Mouse (Mus musculus) forebrain, embryonic 13.5 days (tissue): ENCODE measurements at regions not wholly inside any gene's neighbourhood (a gene's known extent, or its start where the extent isn't known, plus 50 kb on each side); places are given as distances from the start of the nearest gene placed in this dataset.

Experiments used
- ATAC-seq: fragments of 200-750 bp; cut with Nextera tagmentation; 2 replicates; pipeline ENCODE4 v1.8.0; 2017
- H3K27ac ChIP-seq: fragments of 300-500 bp; sonication (generic); 2 replicates; pipeline ENCODE4 v1.5.1; 2015; ENCODE audit warnings: inconsistent platforms, mild to moderate bottlenecking, moderate library complexity
- H3K27me3 ChIP-seq: fragments of 300-500 bp; sonication (generic); 2 replicates; pipeline ENCODE4 v1.6.1; 2015; ENCODE audit warnings: mild to moderate bottlenecking, inconsistent platforms
- H3K36me3 ChIP-seq: fragments of 300-500 bp; sonication (generic); 2 replicates; pipeline ENCODE4 v1.6.1; 2015; ENCODE audit warnings: mild to moderate bottlenecking, inconsistent platforms; ENCODE audit not compliant: poor library complexity, severe bottlenecking
- H3K4me1 ChIP-seq: fragments of 300-500 bp; sonication (generic); 2 replicates; pipeline ENCODE4 v1.6.1; 2015; ENCODE audit warnings: inconsistent platforms
- H3K4me2 ChIP-seq: fragments of 300-500 bp; sonication (generic); 2 replicates; pipeline ENCODE4 v1.6.1; 2015; ENCODE audit warnings: inconsistent platforms, mild to moderate bottlenecking, moderate library complexity
- H3K4me3 ChIP-seq: fragments of 300-500 bp; sonication (generic); 2 replicates; pipeline ENCODE4 v1.5.1; 2015; ENCODE audit warnings: mild to moderate bottlenecking, inconsistent platforms
- H3K9ac ChIP-seq: fragments of 300-500 bp; sonication (generic); 2 replicates; pipeline ENCODE4 v1.6.1; 2015; ENCODE audit warnings: mild to moderate bottlenecking, inconsistent platforms
- H3K9me3 ChIP-seq: fragments of 300-500 bp; sonication (generic); replicated peaks from 2 replicates; pipeline ENCODE4 v1.6.1; 2016; ENCODE audit warnings: inconsistent platforms
- WGBS: fragments of 180-500 bp; shearing (Covaris S2); methylation state at CpG from one replicate; pipeline ENCODE4 v1.1.7; 2015; 5-methylcytosine and 5-hydroxymethylcytosine counted together

DNA sequence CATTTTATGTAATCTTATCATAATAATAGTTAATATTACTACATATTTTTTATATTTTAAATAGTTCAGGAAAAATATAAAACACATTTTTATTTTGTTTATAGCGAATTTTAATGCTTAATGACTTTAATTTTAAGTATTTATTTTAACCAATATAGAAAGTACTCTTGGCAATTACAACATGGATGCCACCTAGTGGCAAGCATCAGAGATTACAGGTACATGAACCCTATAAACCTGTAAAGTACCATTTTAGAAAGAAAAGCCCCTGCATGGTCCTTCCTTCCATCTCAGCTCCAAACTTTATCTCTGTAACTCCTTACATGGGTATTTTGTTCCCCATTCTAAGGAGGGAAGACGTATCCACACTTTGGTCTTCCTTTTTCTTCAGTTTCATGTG is 4328.9 kb upstream of the Gm7489 start:
- Histone ChIP-seq H3K9ac (no peak overlapping the region), H3K27ac (no peak overlapping the region), H3K36me3 (no peaks in the 10 kb centered on the region), H3K4me2 (no peak overlapping the region), H3K27me3 (no peaks in the 10 kb centered on the region), H3K4me1 (no peaks in the 10 kb centered on the region), H3K9me3 (no peaks in the 10 kb centered on the region), H3K4me3 (no peak overlapping the region)
- WGBS = 27% methylated on average over 2 of the region's 2 CpGs
- ATAC-seq = no peak

DNA sequence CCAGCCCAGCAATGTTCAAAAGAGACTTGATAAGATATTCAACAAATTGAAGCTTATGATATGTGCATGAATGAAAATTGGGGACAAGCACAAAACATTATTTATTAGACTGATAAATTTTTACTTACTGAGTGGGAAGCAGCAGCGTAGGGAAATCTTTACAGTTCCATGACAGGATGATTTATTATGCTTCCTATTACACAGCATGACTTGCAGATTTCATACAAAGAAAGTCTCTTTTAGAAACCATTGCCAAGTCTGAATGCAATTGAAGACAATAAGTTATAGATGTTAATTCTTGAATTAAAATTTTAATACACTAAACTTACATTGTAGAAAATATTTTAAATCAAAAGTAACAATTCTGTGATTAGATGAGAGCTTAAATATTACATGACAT is 4324.3 kb upstream of the Gm7489 start:
- Histone ChIP-seq H3K27me3 (no peaks in the 10 kb centered on the region), H3K9me3 (no peaks in the 10 kb centered on the region), H3K4me2 (no peak overlapping the region), H3K4me1 (no peaks in the 10 kb centered on the region), H3K9ac (no peak overlapping the region), H3K36me3 (no peaks in the 10 kb centered on the region), H3K27ac (no peak overlapping the region), H3K4me3 (no peak overlapping the region)
- no peak for ATAC-seq
- 79% methylated on average over 1 of the region's 1 CpGs for WGBS

DNA sequence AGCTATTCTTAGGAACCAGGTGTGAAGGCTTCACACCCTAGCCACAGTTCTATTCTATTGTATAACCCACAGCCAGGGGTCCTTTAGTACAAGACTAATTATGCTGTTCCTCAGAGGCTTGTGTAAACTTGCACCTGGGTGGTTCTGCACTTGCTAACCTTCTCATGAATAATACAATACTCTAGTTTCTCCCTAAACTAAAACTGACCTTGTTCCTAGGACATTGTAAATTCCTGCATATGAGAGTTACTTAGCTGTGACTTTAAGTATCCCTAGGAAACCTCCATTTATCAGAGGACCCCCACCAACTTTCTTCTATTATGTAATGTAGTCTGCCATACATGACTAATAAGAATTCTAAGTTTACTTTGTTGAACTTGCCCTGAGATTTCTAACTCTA is 4295.9 kb upstream of the Gm7489 start:
- Histone ChIP-seq H3K9ac (no peak overlapping the region), H3K4me1 (no peaks in the 10 kb centered on the region), H3K4me2 (no peak overlapping the region), H3K36me3 (no peaks in the 10 kb centered on the region), H3K9me3 (no peaks in the 10 kb centered on the region), H3K27me3 (no peaks in the 10 kb centered on the region), H3K4me3 (no peak overlapping the region), H3K27ac (no peak overlapping the region)
- no peak for ATAC-seq

DNA sequence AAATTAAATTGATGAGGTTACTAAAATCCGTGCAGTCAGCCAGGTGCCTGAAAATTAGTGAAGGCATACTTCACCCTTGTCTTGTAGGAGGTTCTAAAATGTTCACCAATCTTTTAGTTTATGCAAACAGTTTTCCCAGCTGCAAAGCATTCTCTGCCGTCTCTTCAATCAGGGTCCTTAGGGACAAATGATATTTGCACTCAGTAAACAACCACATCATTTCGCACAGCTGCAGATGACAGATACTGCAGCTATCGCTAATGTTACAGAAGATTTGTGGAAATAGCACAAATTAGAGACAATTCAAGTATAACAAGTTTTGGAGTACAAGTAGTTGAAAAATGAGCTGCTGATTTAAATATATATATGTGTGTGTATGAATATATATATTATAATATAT is 4270.8 kb upstream of the Gm7489 start:
- no peaks in the 10 kb centered on the region for H3K27me3 ChIP-seq
- H3K9me3 ChIP-seq = no peaks in the 10 kb centered on the region
- no peaks in the 10 kb centered on the region for H3K36me3 ChIP-seq
- no peak overlapping the region for H3K27ac ChIP-seq
- ATAC-seq = no peak
- no peak overlapping the region for H3K9ac ChIP-seq
- H3K4me3 ChIP-seq = no peak overlapping the region
- 76% methylated on average over 4 of the region's 4 CpGs for WGBS
- no peaks in the 10 kb centered on the region for H3K4me1 ChIP-seq
- no peak overlapping the region for H3K4me2 ChIP-seq

DNA sequence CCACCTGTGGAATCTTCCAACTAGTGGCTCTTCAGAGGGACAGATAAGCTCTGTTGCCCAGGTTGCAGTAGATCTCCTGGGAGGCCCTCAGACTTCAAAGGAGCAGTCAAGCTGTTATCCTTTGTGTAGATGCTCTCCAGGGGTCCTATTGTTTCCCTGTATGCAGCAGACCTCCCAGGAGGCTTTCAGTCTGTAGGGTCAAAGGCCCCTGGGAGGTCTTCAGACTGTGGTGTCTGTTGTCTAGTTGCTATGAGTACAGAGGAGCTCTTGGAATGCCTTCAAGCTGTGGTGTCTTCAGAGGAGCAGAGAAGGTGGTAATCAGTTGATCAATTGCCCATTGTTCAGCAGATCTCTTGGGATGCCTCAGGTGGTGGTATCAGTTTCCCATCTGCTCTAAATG is 4237.3 kb upstream of the Gm7489 start:
- Histone ChIP-seq H3K4me2 (no peak overlapping the region), H3K36me3 (no peaks in the 10 kb centered on the region), H3K27ac (no peak overlapping the region), H3K9ac (no peak overlapping the region), H3K27me3 (no peaks in the 10 kb centered on the region), H3K4me3 (no peak overlapping the region), H3K4me1 (no peaks in the 10 kb centered on the region), H3K9me3 (no peaks in the 10 kb centered on the region)
- no peak for ATAC-seq

DNA sequence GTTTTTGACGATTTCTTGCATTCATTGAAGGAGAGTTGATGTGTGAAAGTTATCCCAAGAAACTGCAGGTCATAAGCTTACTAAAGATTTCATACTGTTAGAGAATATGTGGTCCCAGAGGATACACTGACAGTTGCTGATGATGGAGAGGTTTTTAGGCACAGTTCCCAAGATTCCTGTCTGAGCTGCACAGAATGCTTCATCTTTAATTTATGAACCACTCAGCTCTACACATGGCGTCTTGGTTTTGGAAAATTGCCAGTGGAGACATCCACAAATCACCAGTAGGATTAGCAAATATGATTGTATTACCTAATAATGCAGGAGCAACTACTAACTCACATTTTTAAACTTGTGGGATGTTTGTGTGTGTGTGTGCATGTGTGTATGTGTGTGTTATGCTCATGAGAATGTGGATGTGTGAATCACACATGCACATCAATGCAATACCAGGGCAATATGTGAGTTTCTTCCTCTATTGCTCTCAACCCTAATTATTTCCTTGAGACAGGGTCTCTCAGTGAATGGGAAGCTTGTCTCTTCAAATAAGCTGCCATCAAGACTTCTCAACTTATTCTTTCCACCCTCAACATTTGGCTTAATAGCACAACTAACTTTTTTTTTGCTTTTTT is 4234.0 kb upstream of the Gm7489 start:
- Histone ChIP-seq H3K4me2 (no peak overlapping the region), H3K4me1 (no peaks in the 10 kb centered on the region), H3K9me3 (no peaks in the 10 kb centered on the region), H3K9ac (no peak overlapping the region), H3K27me3 (no peaks in the 10 kb centered on the region), H3K27ac (no peak overlapping the region), H3K36me3 (no peaks in the 10 kb centered on the region), H3K4me3 (no peak overlapping the region)
- peak; percentile 93 for ATAC-seq
- 63% methylated on average over 2 of the region's 2 CpGs for WGBS

DNA sequence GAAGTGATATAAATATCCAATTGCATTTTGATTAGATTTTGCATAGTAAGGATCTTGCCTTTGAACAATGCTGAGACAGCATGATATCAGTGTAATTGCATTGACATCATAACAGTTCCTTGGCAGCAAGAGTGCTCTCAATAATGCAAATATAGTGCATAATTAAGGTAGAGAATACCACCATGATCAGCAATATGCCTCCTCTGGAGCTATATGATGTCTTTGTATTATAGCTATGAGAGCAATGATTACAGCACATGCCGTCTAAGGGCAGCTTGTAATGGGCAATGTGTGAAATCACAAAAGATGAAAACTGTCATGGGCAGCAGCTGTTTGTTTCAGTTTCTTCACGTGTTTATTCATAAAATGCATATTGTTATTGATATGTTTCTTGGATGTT is 4231.0 kb upstream of the Gm7489 start:
- Histone ChIP-seq H3K4me2 (no peak overlapping the region), H3K4me1 (no peaks in the 10 kb centered on the region), H3K4me3 (no peak overlapping the region), H3K27me3 (no peaks in the 10 kb centered on the region), H3K36me3 (no peaks in the 10 kb centered on the region), H3K9me3 (no peaks in the 10 kb centered on the region), H3K27ac (no peak overlapping the region), H3K9ac (no peak overlapping the region)
- peak; percentile 75 for ATAC-seq
- WGBS = 61% methylated on average over 2 of the region's 2 CpGs

DNA sequence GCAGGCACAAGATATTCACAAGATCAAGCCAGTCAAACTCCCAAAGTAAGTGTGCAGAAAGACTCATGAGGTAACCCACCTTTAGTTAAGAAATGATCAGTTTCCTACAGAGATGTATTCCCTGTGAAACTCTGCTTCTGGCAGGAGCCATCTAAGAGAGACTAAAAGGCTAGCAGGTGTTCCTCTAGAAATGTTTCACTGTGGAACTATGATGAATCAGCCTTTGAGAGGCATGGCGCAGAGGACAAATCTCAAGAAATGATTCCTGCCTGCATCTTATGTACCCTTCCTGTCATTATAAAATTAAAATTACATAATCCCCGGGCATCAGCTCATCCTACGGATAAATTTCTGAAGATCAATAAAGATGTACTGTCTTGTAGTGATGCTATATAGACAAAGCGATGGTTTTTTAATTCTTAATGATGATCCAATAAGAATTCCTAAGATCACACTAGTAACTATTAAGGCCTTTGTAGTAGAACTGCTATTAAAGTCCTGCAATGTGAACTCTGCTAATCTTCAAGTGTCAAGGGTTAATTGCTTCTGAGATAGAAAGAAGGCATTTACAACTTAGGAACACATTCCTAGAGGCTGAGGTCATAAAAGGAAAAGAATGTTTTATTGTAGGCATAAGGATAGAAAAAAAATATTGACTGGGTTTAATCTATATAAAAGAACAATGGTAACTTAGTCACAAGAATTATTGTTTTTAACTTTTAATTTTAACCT is 4219.7 kb upstream of the Gm7489 start:
- Histone ChIP-seq H3K4me3 (no peak overlapping the region), H3K4me2 (no peak overlapping the region), H3K4me1 (no peaks in the 10 kb centered on the region), H3K36me3 (no peaks in the 10 kb centered on the region), H3K27ac (no peak overlapping the region), H3K27me3 (no peaks in the 10 kb centered on the region), H3K9me3 (no peaks in the 10 kb centered on the region), H3K9ac (no peak overlapping the region)
- WGBS = 72% methylated on average over 4 of the region's 4 CpGs
- no peak for ATAC-seq
